Mouse (Mus musculus) G1E-ER4 (cell line): Measurements from ENCODE around the gene Sult1b1. TPM values are rescaled to one million over a fixed set of nuclear protein-coding genes. Genes with fewer than 3 reads are reported as not detected.

ENCODE experiments used
- GATA1 ChIP-seq: IDR thresholded peaks from one replicate; pipeline ENCODE4 v1.8.0; 2012; ENCODE audit warnings: low read length, inconsistent platforms
- polyA plus RNA-seq: library from polyadenylated mRNA; stranded (reverse); fragments of >175 nt; gene quantifications from 2 replicates; pipeline ENCODE4 v1.2.3, GENCODE M21; 2012

The Sult1b1 gene
- not detected in 2 replicates for polyA plus RNA-seq

GRCm38 (mm10) chr5:87538111-87538510 is at the start of gene Sult1b1:
Gene Sult1b1 (minus strand): TSS chr5:87538195.
- TF ChIP-seq GATA1 = no peak

- no peak for TF ChIP-seq GATA1
Measured at GRCm38 (mm10) chr5:87580389-87580788, 42.4 kb upstream of the Sult1b1 start.

- no peak for TF ChIP-seq GATA1
Measured at GRCm38 (mm10) chr5:87574174-87574573, 36.2 kb upstream of the Sult1b1 start.

- TF ChIP-seq GATA1 = no peak
Measured at GRCm38 (mm10) chr5:87573490-87573889, 35.5 kb upstream of the Sult1b1 start.

- TF ChIP-seq GATA1 = no peak
Measured at GRCm38 (mm10) chr5:87572781-87573180, 34.8 kb upstream of the Sult1b1 start.

- TF ChIP-seq GATA1 = no peak
Measured at GRCm38 (mm10) chr5:87568845-87569244, 30.9 kb upstream of the Sult1b1 start, which contains the start of gene Sult1d1. Gene Sult1d1 (minus strand): TSS chr5:87569027.

- TF ChIP-seq GATA1 = no peak
Measured at GRCm38 (mm10) chr5:87567306-87567705, 29.3 kb upstream of the Sult1b1 start.

GRCm38 (mm10) chr5:87562966-87563365 is 25.0 kb upstream of the Sult1b1 start:
- TF ChIP-seq GATA1 = no peak

- TF ChIP-seq GATA1 = no peak
Measured at GRCm38 (mm10) chr5:87562526-87562925, 24.5 kb upstream of the Sult1b1 start.

GRCm38 (mm10) chr5:87560145-87560544 is 22.1 kb upstream of the Sult1b1 start:
- no peak for TF ChIP-seq GATA1

GRCm38 (mm10) chr5:87550935-87551334 is 12.9 kb upstream of the Sult1b1 start:
- no peak for TF ChIP-seq GATA1

GRCm38 (mm10) chr5:87535994-87536644 is 1.9 kb downstream of the Sult1b1 start:
- TF ChIP-seq GATA1 = no peak

GRCm38 (mm10) chr5:87532288-87532687 is 5.7 kb downstream of the Sult1b1 start:
- TF ChIP-seq GATA1 = no peak

GRCm38 (mm10) chr5:87505776-87506458 is 32.1 kb downstream of the Sult1b1 start:
- no peak for TF ChIP-seq GATA1

GRCm38 (mm10) chr5:87502687-87503086 is 35.3 kb downstream of the Sult1b1 start:
- no peak for TF ChIP-seq GATA1

GRCm38 (mm10) chr5:87499341-87499740 is 38.7 kb downstream of the Sult1b1 start:
- TF ChIP-seq GATA1 = no peak

- TF ChIP-seq GATA1 = no peak
Measured at GRCm38 (mm10) chr5:87498936-87499335, 39.1 kb downstream of the Sult1b1 start.
